Mouse (Mus musculus): Measurements from ENCODE around the gene Hoxa5. TPM values are rescaled to one million over a fixed set of nuclear protein-coding genes. Genes with fewer than 3 reads are reported as not detected.
A peak's percentile ranks its signal among the peaks of the same experiment; 100 is the strongest.

Gene Hoxa5
- total RNA-seq, 2 experiments from 2014 or later: 2.6 to 3.7 TPM

DNA sequence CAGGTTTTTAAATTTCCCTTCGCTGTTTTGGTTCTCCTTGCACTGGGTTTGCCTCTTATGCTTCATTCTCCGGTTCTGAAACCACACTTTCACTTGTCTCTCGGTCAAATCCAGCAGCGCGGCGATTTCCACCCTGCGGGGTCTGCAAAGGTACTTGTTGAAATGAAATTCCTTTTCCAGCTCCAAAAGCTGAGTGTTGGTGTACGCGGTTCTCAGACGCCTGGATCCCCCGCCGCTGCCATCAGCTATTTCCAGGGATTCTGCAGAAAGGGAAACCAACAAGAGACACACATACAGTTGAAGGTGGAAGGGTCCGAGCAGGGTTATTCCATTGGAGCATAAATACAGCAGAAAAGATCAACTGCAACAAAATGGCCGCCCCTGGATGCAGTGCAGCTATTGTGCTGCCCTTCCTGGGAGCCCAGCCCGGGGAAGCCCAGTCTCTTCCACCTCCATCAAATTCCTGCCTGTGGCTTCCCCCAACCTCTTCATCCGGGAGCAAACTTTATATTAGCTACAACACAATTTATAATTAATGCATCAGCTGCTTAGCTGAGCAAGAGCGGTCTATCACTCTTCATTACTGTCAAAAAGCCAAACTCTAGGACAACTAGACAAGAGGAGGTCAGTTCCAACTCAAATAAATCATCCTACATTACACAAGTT is 40.9 kb downstream of the Hoxa5 start:
- DNase-seq: no peak

DNA sequence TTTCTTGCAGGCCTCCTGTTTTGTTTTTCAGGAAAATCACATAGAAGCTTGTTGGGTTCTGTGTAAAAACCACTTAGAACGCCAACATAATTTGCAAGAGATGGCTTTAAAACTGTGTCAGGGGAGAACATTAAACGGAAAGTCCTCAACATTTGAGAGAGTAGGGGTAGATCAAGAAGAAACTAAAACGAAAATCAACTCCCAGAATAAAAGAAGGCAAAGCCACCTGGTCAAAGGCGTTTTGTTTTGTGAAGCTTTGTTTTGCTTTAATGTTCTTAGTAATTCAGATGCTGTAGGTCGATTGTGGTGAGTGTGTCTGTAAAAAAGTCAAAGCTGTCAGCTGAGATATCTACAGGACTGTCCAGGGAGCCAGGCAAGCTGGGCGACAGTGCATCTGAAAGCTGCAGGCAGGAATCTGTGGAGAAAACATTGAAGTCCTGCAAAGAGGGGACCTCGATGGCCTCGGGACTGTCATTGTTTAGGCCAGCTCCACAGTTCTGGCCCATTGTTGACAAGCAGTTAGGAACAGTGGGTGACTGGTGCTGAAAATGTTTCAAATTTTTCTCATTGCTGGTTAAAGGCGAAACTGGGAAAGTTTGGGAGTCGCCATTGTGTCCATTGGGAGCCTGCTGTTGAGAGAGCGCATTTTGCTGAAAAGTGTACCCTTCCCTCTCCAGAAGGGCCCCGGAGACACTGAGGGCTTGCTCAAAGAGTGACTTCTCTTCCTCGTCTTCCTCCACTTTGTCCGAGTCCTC is 41.6 kb downstream of the Hoxa5 start:
- no peak for DNase-seq

- no peak for DNase-seq
Measured at GRCm38 (mm10) chr6:52162093-52162380, 42.4 kb downstream of the Hoxa5 start.

GRCm38 (mm10) chr6:52161336-52162092 is 42.9 kb downstream of the Hoxa5 start:
- no peak for DNase-seq

- no peak for DNase-seq
Measured at GRCm38 (mm10) chr6:52160511-52161335, 43.7 kb downstream of the Hoxa5 start.

- DNase-seq: no peak
Measured at GRCm38 (mm10) chr6:52159979-52160378, 44.4 kb downstream of the Hoxa5 start.

DNA sequence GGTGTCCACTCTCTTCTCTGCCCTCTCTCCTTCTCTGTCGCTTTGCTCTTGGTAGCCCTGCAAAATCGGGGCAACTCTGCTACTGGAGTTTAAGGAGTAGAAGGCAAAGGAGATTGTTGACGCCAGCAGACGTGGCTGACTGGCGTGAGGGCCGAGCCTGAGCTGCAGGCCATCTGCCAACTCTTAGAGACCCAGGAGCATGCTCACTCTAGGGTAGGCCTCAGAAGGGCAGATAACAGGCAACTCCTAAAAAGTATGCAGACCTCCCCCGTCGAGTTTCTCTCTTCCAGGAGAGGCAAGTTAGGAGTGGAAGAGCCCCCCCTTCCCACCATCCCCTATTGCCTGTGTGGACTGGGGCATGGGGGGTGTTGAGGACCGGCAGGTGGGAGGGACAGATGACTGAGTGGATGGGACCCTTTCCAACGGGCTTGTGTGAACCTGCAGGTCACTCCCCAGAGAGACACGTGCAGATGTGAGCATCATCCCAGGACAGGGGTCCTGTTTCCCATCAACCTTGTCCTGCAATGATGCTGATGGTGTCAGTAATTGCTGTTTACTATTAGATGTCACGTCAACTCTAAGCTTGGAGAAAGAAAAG is 45.1 kb downstream of the Hoxa5 start:
- DNase-seq: no peak

DNA sequence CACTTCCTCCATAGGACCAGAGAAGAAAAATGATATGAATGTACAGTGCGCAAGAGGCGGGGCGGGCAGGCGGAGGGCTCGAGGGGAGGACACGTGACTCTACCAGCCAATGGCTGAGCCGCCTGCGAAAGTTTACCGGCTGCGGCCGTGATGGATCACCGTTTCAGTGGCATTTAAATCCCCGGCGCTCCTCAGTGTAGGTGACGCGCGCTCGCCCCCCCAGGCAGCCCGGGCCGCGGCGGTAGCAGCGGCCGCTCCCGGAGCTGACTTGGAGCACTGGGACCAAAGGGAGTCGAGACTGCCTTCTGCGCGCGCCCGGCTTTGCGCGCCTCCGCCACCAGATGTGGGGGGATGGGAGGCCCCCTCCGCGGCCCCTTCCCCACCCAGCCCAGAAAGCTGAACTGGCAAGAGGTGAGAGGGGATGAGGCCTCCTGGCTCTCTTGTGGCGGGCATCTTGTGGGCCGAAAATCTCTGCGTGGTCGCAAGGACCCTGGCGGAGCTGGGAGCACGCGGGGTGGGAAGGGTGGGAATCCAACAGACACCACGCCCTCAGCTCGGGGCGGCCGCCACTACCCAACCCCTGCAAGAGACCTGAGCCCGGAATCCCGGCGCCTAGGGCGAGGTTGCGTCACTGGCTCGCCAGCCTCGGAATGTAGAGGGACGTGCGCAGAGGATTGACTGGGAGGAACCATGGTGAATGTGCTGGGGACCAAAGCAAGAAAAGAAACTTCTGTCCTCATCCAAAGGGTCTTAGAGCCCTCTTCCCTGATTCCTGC is 45.9 kb downstream of the Hoxa5 start, which contains the start of gene Hoxa1:
Hoxa1 (minus strand) TSS at position 42 of the 776 bp plus-strand sequence.
- DNase-seq: peak; percentile 67

DNA sequence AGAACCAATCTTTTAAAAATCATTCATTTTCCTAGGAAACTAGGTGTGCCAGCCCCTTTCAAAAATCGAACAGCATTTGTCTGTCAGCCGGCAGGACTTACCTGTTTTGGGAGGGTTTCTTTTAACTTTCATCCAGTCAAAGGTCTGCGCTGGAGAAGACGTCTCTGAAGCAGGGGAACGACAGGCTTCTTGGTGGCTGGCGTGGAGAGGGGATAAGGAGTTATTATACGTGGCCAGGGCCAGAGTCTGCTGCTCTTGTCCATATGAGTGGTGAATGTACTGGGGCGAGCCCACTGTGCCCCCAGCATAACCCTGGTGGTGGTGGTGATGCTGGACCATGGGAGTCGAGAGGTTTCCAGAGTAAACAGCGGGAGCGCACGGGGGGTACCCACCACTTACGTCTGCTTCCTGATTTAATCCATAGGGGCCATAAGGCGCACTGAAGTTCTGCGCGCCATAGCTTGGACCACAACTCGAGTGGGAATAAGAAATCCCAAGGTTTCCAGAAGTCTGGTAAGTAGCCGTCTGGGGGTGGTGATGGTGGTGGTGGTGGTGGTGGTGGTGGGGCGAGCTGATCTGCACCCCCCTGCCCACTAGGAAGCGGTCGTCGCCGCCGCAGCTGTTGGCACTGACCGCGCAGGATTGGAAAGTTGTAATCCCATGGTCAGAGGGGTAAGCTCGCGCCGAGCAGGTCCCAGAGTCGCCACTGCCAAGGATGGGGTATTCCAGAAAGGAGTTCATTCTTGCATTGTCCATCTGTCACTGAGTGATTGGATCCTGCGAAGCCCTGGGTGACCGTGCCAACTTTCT is 46.7 kb downstream of the Hoxa5 start:
- DNase-seq: no peak

DNA sequence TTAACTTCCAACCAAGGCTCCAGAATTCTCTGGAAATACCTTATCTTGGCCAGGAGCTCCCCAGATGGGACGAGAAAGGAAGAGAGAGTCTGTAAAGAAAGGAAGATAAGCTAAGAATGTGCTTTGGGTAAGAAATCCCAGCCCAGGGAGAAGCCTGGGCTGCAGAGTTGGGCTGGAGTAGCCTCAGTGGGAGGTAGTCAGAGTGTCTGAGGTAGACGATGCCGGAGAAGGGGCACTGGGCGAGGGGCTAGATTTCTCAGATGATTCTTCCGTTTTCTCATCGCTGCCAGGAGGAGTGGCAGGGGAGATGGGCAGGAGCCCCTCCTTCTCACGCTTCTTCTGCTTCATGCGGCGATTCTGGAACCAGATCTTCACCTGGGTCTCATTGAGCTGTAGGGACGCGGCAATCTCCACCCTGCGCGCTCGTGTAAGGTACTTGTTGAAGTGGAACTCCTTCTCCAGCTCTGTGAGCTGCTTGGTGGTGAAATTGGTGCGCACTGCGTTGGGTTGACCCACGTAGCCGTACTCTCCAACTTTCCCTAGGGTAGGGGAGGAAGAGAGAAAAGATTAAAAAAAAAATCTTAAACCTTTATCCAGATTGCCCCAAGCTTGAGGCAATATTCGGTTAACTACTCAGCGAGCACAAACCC is 47.7 kb downstream of the Hoxa5 start:
- no peak for DNase-seq

- DNase-seq: no peak
Measured at GRCm38 (mm10) chr6:52155471-52155870, 48.9 kb downstream of the Hoxa5 start.

DNA sequence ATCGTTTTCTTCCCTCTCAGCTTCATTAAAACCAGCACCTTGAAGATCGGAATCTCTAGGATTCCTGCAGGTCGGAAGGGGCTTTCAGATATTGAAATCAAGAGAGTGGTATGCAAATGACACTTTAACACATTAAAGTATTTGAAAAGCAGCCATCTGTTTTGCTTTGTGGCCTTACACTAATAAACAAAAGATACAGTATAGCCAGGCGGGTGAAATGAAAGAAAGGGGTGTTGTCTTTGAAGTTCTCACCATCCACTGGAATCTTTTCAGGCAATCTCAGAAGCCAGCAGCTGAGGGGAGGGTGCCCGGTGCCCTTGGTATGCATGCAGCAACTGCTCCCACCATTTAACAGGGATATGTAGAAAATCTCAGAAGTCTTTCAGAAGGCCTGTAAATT is 50.3 kb downstream of the Hoxa5 start:
- no peak for DNase-seq

DNA sequence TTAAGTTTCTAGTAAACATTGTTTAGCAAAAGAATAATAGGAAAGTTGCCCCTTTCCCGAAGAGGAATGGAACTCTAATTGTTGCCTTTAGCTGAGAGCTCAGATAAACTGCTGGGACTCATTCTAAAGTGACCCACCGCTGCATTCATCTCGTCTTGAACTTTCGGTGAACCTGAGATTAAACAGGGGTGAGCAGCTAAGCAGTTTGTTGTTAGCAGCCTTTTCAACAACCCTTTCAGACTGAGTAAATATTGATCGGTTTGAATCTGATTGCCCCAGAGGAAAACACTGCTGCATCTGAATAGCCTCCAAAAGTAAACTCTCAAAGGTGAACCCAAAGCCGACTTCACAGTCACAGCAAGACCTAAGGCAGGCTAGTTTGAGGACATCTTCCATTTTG is 51.1 kb downstream of the Hoxa5 start:
- DNase-seq: no peak

DNA sequence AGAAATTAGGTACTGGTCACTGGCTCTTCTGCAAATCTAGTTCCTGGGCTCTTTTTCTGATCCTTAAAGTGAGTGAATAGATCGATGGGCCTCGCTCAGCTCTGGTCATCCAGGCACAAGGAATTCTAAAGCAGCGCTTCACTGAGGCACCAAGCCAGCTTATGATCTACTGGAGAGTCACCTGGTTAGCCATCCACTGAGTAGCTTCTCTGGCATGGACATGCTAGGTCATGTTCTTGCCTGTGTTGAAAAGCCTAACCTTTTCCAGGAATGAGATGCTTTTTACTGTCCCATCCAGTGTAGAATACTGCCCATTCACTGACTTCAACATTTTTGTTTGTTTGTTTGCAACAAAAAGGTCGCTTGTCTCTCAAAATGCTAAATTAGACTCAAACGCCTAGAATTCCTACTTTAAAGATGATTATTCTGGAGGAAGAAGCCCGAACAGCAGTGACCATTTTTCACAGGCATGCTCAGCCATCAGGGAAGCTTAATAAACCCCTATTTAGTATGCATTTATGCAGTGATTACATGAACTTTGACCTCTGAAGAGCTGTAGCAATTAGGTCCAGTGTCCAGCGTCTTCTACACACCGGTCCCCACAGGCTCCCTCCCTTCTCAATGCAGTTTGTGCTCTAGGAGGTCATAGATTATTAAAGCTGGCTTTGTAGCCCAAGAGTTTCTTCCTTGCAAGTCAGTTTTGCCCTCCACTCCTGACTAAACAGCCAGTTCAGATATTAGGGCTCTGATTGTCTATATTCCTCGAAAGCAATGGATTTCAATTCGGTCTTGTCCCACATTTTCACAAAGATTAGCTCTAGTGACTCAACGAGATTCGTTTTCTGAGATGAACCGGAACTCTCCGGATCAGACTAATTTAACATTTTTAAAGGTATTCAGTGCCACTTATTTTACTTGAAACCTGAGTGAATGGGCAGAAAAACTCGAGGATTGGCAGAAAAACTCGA is 51.9 kb downstream of the Hoxa5 start:
- DNase-seq: no peak

All from gastrocnemius, postnatal 10 days (tissue).